Mouse (Mus musculus): ENCODE data around the gene Pou2f3.

DNA sequence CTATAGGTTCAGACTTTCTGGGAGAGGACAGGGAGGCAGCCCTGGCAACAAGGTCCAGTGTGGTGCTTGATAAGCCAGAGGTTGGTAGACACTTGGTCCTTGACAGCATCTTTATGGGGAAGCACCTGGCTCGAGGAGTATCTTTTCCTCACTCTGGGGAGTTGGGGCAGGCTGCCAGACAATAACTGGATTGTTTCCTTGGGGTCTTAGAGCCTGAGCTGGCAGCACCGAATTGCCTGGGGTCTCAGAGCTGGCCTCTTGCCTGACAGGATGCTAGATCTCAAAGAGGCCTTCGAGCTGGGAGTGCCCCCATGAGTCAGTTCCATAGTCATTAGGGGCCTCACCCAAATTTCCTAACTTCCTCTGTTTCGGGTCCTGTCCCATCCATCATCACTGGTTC lies 31.1 kb upstream of the Pou2f3 start:
- TF ChIP-seq CTCF (IDR thresholded peaks at IDR 0.05 in 2 of 3, conservative IDR thresholded peaks at IDR 0.05 in 1 of 3; ENCODE audit: control insufficient read depth in 1 of 3, insufficient read depth in 1 of 3, low read depth in 2 of 3, low read length in 3 of 3, poor library complexity in 1 of 3, severe bottlenecking in 1 of 3) (no peak), NRF1 (IDR thresholded peaks at IDR 0.05; ENCODE audit: insufficient read depth, low read depth, low read length, poor library complexity, severe bottlenecking) (no peak), SIN3A (IDR thresholded peaks at IDR 0.05; ENCODE audit: low read length) (peak; percentile 32; the same call in 1 of the 2 replicates), MAX (IDR thresholded peaks at IDR 0.05; ENCODE audit: low read length) (no peak), POLR2AphosphoS5 (IDR thresholded peaks at IDR 0.05; ENCODE audit: borderline replicate concordance, low read depth, low read length) (no peak), POLR2A (IDR thresholded peaks at IDR 0.05; ENCODE audit: control insufficient read depth in 1 of 2, insufficient read depth in 1 of 2, low read depth in 1 of 2, low read length in 2 of 2, poor library complexity in 1 of 2) (no peak), ZNF384 (IDR thresholded peaks at IDR 0.05; ENCODE audit: low read depth, low read length) (no peak), ELF1 (IDR thresholded peaks at IDR 0.05; ENCODE audit: low read depth, low read length) (no peak), RCOR1 (IDR thresholded peaks at IDR 0.05; ENCODE audit: low read depth, low read length) (peak; percentile 29; the same call in 1 of the 2 replicates)

Measured in MEL (cell line).